Mouse (Mus musculus): ENCODE results near the gene Gtpbp4. TPM values are rescaled to one million over a fixed set of nuclear protein-coding genes. Genes with fewer than 3 reads are reported as not detected.
"Not testable (repeated sequence)": the region's sequence is repeated elsewhere in the genome, so short reads cannot be mapped to it uniquely, and the experiment has no call there.

The Gtpbp4 gene
- polyA plus RNA-seq, 1 experiment from 2014 or later = 86.4 TPM

GRCm38 (mm10) chr13:8959554-8959953, 36.3 kb downstream of the Gtpbp4 start:
- H3K27ac ChIP-seq (ENCODE audit: low read depth, low read length); H3K4me1 ChIP-seq (ENCODE audit: control insufficient read depth, insufficient read depth, low read length); H3K36me3 ChIP-seq (ENCODE audit: control insufficient read depth, insufficient read depth, low read length); H3K9me3 ChIP-seq (replicated peaks; ENCODE audit: control insufficient read depth, low read length); DNase-seq (ENCODE audit: low spot score); H3K4me2 ChIP-seq (ENCODE audit: low read length); ATAC-seq; H3K9ac ChIP-seq (ENCODE audit: low read length); H3K27me3 ChIP-seq (replicated peaks; ENCODE audit: control insufficient read depth, insufficient read depth, low read length); H3K4me3 ChIP-seq (ENCODE audit: low read depth, low read length): not testable (repeated sequence)
- WGBS = 97% methylated on average over 5 of the region's 6 CpGs

DNA sequence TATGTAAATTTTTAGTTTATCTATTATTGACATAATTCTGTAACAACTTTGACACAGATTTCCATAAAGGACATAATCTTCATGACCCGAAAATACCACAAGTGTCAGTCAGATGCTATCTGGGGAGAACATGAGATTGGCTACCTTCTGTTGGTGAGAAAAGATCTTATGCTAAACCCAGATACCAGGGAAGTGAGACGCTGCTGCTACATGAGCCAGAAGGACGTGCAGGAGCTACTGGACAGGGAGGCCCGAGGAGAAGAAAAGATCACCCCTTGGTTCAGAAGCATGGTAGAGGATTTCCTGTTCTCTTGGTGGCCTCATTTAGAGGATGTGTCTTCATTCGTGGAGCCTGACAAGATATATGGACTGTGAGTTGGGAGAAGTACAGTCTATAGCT, 36.8 kb downstream of the Gtpbp4 start:
- not testable (repeated sequence) for H3K4me2 ChIP-seq (ENCODE audit: low read length); H3K4me1 ChIP-seq (ENCODE audit: control insufficient read depth, insufficient read depth, low read length); ATAC-seq; H3K27me3 ChIP-seq (replicated peaks; ENCODE audit: control insufficient read depth, insufficient read depth, low read length); DNase-seq (ENCODE audit: low spot score); H3K27ac ChIP-seq (ENCODE audit: low read depth, low read length); H3K36me3 ChIP-seq (ENCODE audit: control insufficient read depth, insufficient read depth, low read length); H3K9me3 ChIP-seq (replicated peaks; ENCODE audit: control insufficient read depth, low read length); H3K9ac ChIP-seq (ENCODE audit: low read length); H3K4me3 ChIP-seq (ENCODE audit: low read depth, low read length)
- 80% methylated on average over 1 of the region's 5 CpGs for WGBS

GRCm38 (mm10) chr13:8956873-8957272, 39.0 kb downstream of the Gtpbp4 start:
- H3K4me1 ChIP-seq (ENCODE audit: control insufficient read depth, insufficient read depth, low read length); H3K9me3 ChIP-seq (replicated peaks; ENCODE audit: control insufficient read depth, low read length); H3K9ac ChIP-seq (ENCODE audit: low read length); H3K27me3 ChIP-seq (replicated peaks; ENCODE audit: control insufficient read depth, insufficient read depth, low read length); DNase-seq (ENCODE audit: low spot score); H3K36me3 ChIP-seq (ENCODE audit: control insufficient read depth, insufficient read depth, low read length); H3K4me2 ChIP-seq (ENCODE audit: low read length); H3K4me3 ChIP-seq (ENCODE audit: low read depth, low read length); ATAC-seq; H3K27ac ChIP-seq (ENCODE audit: low read depth, low read length): not testable (repeated sequence)
- WGBS = no CpG with 5 or more reads among the region's 5 CpGs

- H3K4me2 ChIP-seq (ENCODE audit: low read length); DNase-seq (ENCODE audit: low spot score); H3K36me3 ChIP-seq (ENCODE audit: control insufficient read depth, insufficient read depth, low read length); H3K27ac ChIP-seq (ENCODE audit: low read depth, low read length); H3K4me3 ChIP-seq (ENCODE audit: low read depth, low read length); ATAC-seq; H3K9me3 ChIP-seq (replicated peaks; ENCODE audit: control insufficient read depth, low read length); H3K9ac ChIP-seq (ENCODE audit: low read length); H3K27me3 ChIP-seq (replicated peaks; ENCODE audit: control insufficient read depth, insufficient read depth, low read length); H3K4me1 ChIP-seq (ENCODE audit: control insufficient read depth, insufficient read depth, low read length): not testable (repeated sequence)
- WGBS = 88% methylated on average over 2 of the region's 2 CpGs
These were observed 40.8 kb downstream of the Gtpbp4 start for GRCm38 (mm10) chr13:8955127-8955526.

GRCm38 (mm10) chr13:8952563-8952962, 43.3 kb downstream of the Gtpbp4 start, which contains the start of gene Idi2:
Gene Idi2, plus strand, starts transcription at chr13:8952863.
- H3K27me3 ChIP-seq (replicated peaks; ENCODE audit: control insufficient read depth, insufficient read depth, low read length); H3K4me3 ChIP-seq (ENCODE audit: low read depth, low read length); H3K9ac ChIP-seq (ENCODE audit: low read length); H3K36me3 ChIP-seq (ENCODE audit: control insufficient read depth, insufficient read depth, low read length); H3K4me1 ChIP-seq (ENCODE audit: control insufficient read depth, insufficient read depth, low read length); ATAC-seq; H3K9me3 ChIP-seq (replicated peaks; ENCODE audit: control insufficient read depth, low read length); H3K27ac ChIP-seq (ENCODE audit: low read depth, low read length); H3K4me2 ChIP-seq (ENCODE audit: low read length); DNase-seq (ENCODE audit: low spot score): not testable (repeated sequence)

DNA sequence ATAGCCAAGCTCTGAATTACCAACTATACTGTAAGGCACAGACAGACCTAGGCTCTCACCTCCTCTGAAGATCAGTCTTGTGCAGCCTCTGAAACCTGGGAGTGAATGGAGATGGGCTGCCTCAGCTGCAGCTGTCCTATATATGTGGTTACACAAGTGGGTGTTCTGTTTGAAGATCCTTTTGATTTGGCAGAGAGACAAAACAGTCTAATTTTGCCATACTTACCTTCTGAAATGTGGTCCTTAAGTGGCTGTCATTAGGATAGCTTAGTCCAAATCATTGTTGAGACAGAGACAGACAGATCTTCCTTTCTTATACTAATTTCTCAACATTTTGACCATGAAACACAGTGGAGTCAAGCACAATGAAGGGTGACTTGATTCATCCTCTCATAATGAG, 47.8 kb downstream of the Gtpbp4 start, which contains the start of gene Gm9745:
Gene Gm9745 (minus strand): TSS at position 101 of the 400 bp plus-strand sequence.
- H3K4me1 ChIP-seq (ENCODE audit: control insufficient read depth, insufficient read depth, low read length); H3K4me3 ChIP-seq (ENCODE audit: low read depth, low read length); H3K9ac ChIP-seq (ENCODE audit: low read length); H3K9me3 ChIP-seq (replicated peaks; ENCODE audit: control insufficient read depth, low read length); H3K27ac ChIP-seq (ENCODE audit: low read depth, low read length); ATAC-seq; H3K36me3 ChIP-seq (ENCODE audit: control insufficient read depth, insufficient read depth, low read length); DNase-seq (ENCODE audit: low spot score); H3K4me2 ChIP-seq (ENCODE audit: low read length); H3K27me3 ChIP-seq (replicated peaks; ENCODE audit: control insufficient read depth, insufficient read depth, low read length): not testable (repeated sequence)

GRCm38 (mm10) chr13:8943828-8944227, 52.1 kb downstream of the Gtpbp4 start:
- no CpG with 5 or more reads among the region's 5 CpGs for WGBS

GRCm38 (mm10) chr13:8941701-8942100, 54.2 kb downstream of the Gtpbp4 start:
- not testable (repeated sequence) for DNase-seq (ENCODE audit: low spot score); H3K4me1 ChIP-seq (ENCODE audit: control insufficient read depth, insufficient read depth, low read length); H3K9me3 ChIP-seq (replicated peaks; ENCODE audit: control insufficient read depth, low read length); H3K27me3 ChIP-seq (replicated peaks; ENCODE audit: control insufficient read depth, insufficient read depth, low read length); H3K4me3 ChIP-seq (ENCODE audit: low read depth, low read length); H3K36me3 ChIP-seq (ENCODE audit: control insufficient read depth, insufficient read depth, low read length); ATAC-seq; H3K4me2 ChIP-seq (ENCODE audit: low read length); H3K27ac ChIP-seq (ENCODE audit: low read depth, low read length); H3K9ac ChIP-seq (ENCODE audit: low read length)
- 63% methylated on average over 1 of the region's 5 CpGs for WGBS

More at GRCm38 (mm10) chr13:8943828-8944227, 52.1 kb downstream of the Gtpbp4 start:
- not testable (repeated sequence) for H3K27ac ChIP-seq (ENCODE audit: low read depth, low read length); H3K9ac ChIP-seq (ENCODE audit: low read length); H3K9me3 ChIP-seq (replicated peaks; ENCODE audit: control insufficient read depth, low read length); H3K4me3 ChIP-seq (ENCODE audit: low read depth, low read length); H3K36me3 ChIP-seq (ENCODE audit: control insufficient read depth, insufficient read depth, low read length); H3K4me2 ChIP-seq (ENCODE audit: low read length); DNase-seq (ENCODE audit: low spot score); H3K27me3 ChIP-seq (replicated peaks; ENCODE audit: control insufficient read depth, insufficient read depth, low read length); H3K4me1 ChIP-seq (ENCODE audit: control insufficient read depth, insufficient read depth, low read length)
- ATAC-seq = 0 out of 2 replicates have a peak, but pooled peaks have one; percentile 37

DNA sequence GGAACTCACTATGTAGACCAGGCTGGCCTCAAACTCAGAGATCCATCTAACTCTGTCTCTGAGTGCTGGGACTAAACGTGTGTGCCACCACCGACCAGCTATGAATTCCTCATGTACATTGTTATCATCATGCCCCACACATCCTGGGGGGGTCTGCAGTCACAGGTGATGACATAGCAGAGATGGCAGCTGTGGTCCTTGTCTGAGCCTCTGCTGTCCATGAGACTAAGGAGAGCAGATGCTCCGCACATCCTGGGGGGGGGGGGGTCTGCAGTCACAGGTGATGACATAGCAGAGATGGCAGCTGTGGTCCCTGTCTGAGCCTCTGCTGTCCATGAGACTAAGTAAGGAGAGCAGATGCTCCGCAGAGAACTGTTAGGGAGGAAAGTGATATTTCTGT, 54.8 kb downstream of the Gtpbp4 start:
- H3K27me3 ChIP-seq (replicated peaks; ENCODE audit: control insufficient read depth, insufficient read depth, low read length); H3K27ac ChIP-seq (ENCODE audit: low read depth, low read length); ATAC-seq; H3K4me1 ChIP-seq (ENCODE audit: control insufficient read depth, insufficient read depth, low read length); H3K9me3 ChIP-seq (replicated peaks; ENCODE audit: control insufficient read depth, low read length); DNase-seq (ENCODE audit: low spot score); H3K4me3 ChIP-seq (ENCODE audit: low read depth, low read length); H3K36me3 ChIP-seq (ENCODE audit: control insufficient read depth, insufficient read depth, low read length); H3K9ac ChIP-seq (ENCODE audit: low read length); H3K4me2 ChIP-seq (ENCODE audit: low read length): not testable (repeated sequence)
- 87% methylated on average over 4 of the region's 4 CpGs for WGBS
